Mouse (Mus musculus): ENCODE measurements around the gene Fbn1. TPM values are rescaled to one million over a fixed set of nuclear protein-coding genes. Genes with fewer than 3 reads are reported as not detected.

Fbn1 gene
- total RNA-seq, 2 experiments from 2014 or later: 121 to 127 TPM

- DNase-seq: no peak
These were observed 51.6 kb downstream of the Fbn1 start for GRCm38 (mm10) chr2:125456059-125456789.

- peak; percentile 59 for DNase-seq
These were observed 53.0 kb downstream of the Fbn1 start for GRCm38 (mm10) chr2:125454781-125455180.

GRCm38 (mm10) chr2:125452369-125453097 is 55.3 kb downstream of the Fbn1 start:
- DNase-seq: no peak

- no peak for DNase-seq
These were observed 58.4 kb downstream of the Fbn1 start for GRCm38 (mm10) chr2:125449361-125449760.

- DNase-seq: no peak
These were observed 58.9 kb downstream of the Fbn1 start for GRCm38 (mm10) chr2:125448881-125449280.

- DNase-seq: no peak
These were observed 60.4 kb downstream of the Fbn1 start for GRCm38 (mm10) chr2:125447274-125447898.

- no peak for DNase-seq
These were observed 69.4 kb downstream of the Fbn1 start for GRCm38 (mm10) chr2:125438381-125438780.

GRCm38 (mm10) chr2:125436240-125436639 is 71.6 kb downstream of the Fbn1 start:
- no peak for DNase-seq

- DNase-seq: no peak
These were observed 74.3 kb downstream of the Fbn1 start for GRCm38 (mm10) chr2:125433524-125433923.

- no peak for DNase-seq
These were observed 76.3 kb downstream of the Fbn1 start for GRCm38 (mm10) chr2:125431491-125431890.

- DNase-seq: peak; percentile 26
These were observed 78.9 kb downstream of the Fbn1 start for GRCm38 (mm10) chr2:125428811-125429438.

- no peak for DNase-seq
These were observed 87.2 kb downstream of the Fbn1 start for GRCm38 (mm10) chr2:125420604-125421003.

- DNase-seq: peak; percentile 31
These were observed 88.1 kb downstream of the Fbn1 start for GRCm38 (mm10) chr2:125419681-125420080.

GRCm38 (mm10) chr2:125418546-125418945 is 89.2 kb downstream of the Fbn1 start:
- no peak for DNase-seq

- no peak for DNase-seq
These were observed 91.1 kb downstream of the Fbn1 start for GRCm38 (mm10) chr2:125416541-125417245.

GRCm38 (mm10) chr2:125412351-125412750 is 95.4 kb downstream of the Fbn1 start:
- DNase-seq: no peak

- no peak for DNase-seq
These were observed 96.0 kb downstream of the Fbn1 start for GRCm38 (mm10) chr2:125411777-125412176.

- no peak for DNase-seq
These were observed 103.2 kb downstream of the Fbn1 start for GRCm38 (mm10) chr2:125404509-125405105.

GRCm38 (mm10) chr2:125402276-125402675 is 105.5 kb downstream of the Fbn1 start:
- DNase-seq: no peak

- DNase-seq: no peak
These were observed 107.7 kb downstream of the Fbn1 start for GRCm38 (mm10) chr2:125400121-125400520.

- DNase-seq: no peak
These were observed 110.0 kb downstream of the Fbn1 start for GRCm38 (mm10) chr2:125397796-125398195.

All from adrenal gland, postnatal 10 days (tissue).